10 mouse cellular contexts compared by ENCODE assay signal in the genomic region with DNA sequence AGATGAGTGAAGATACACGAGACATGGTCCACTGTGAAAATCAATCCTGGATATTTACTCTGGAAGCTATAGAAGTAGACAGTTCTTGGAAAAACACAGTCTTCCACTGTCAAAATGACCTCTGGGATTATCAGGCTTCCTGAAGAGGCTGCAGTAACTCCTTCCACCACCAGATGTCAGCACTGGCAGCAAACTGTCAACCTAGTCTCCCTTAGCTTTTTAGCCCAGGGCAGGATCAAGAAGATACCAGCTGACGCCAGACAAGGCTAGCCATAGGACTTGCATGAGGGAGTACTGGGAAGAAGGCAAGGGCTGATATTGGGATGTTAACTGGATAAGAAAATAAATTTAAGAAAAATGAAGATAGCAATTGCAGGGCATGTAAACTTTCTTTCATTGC. TPM values are rescaled to one million over a fixed set of nuclear protein-coding genes. Genes with fewer than 3 reads are reported as not detected.
DNase-seq lines count a peak whose midpoint lies in the region; ATAC-seq lines count a peak whose summit lies in the region.
"Had no signal": no experiment of that assay in that cellular context is flagged by ENCODE, and none has a peak within 500 bp of the region (broad histone marks: within the 10 kb centered on the region; RNA-seq: fewer than 3 reads in every experiment).

No protein-coding gene starts in this region.

- no peaks in the 10 kb centered on the region for H3K36me3 ChIP-seq in forebrain, embryonic 11.5 days (ENCODE audit: control insufficient read depth, insufficient read depth, low read length)
- no peaks in the 10 kb centered on the region for H3K36me3 ChIP-seq in intestine, embryonic 15.5 days
- no peaks in the 10 kb centered on the region for H3K36me3 ChIP-seq in liver, embryonic 13.5 days
- H3K36me3 ChIP-seq: embryonic facial prominence, embryonic 15.5 days; limb, embryonic 15.5 days had no signal

- H3K4me2 ChIP-seq in forebrain, embryonic 11.5 days (ENCODE audit: low read depth, low read length, severe bottlenecking) = no peak overlapping the region
- H3K4me2 ChIP-seq in intestine, embryonic 15.5 days (replicated peaks) = no peak overlapping the region
- H3K4me2 ChIP-seq in liver, embryonic 13.5 days = no peak overlapping the region
- H3K4me2 ChIP-seq: embryonic facial prominence, embryonic 15.5 days; limb, embryonic 15.5 days had no signal

- H3K27me3 ChIP-seq in forebrain, embryonic 11.5 days (ENCODE audit: control insufficient read depth, insufficient read depth, low read length) = no peaks in the 10 kb centered on the region
- H3K27me3 ChIP-seq in intestine, embryonic 15.5 days (replicated peaks) = no peaks in the 10 kb centered on the region
- H3K27me3 ChIP-seq in liver, embryonic 13.5 days = peaks cover 8% of the 10 kb centered on the region; the same call in 1 of the 2 replicates
- H3K27me3 ChIP-seq: embryonic facial prominence, embryonic 15.5 days; limb, embryonic 15.5 days had no signal

- no peak overlapping the region for H3K4me3 ChIP-seq in forebrain, embryonic 11.5 days (ENCODE audit: low read depth, low read length)
- no peak overlapping the region for H3K4me3 ChIP-seq in intestine, embryonic 15.5 days (replicated peaks)
- H3K4me3 ChIP-seq in liver, embryonic 13.5 days (replicated peaks) = no peak overlapping the region
- H3K4me3 ChIP-seq: embryonic facial prominence, embryonic 15.5 days; limb, embryonic 15.5 days had no signal

- peak; percentile 62; the same call in 1 of the 2 replicates for ATAC-seq in forebrain, embryonic 11.5 days (replicated peaks; ENCODE audit: low FRiP score)
- ATAC-seq in intestine, embryonic 15.5 days = peak; percentile 56; the same call in 1 of the 2 replicates
- ATAC-seq in liver, embryonic 13.5 days (ENCODE audit: low read depth) = peak; percentile 64

- no peaks in the 10 kb centered on the region for H3K9me3 ChIP-seq in forebrain, embryonic 11.5 days (ENCODE audit: control insufficient read depth, low read length)
- no peaks in the 10 kb centered on the region for H3K9me3 ChIP-seq in intestine, embryonic 15.5 days
- H3K9me3 ChIP-seq in liver, embryonic 13.5 days (replicated peaks) = no peaks in the 10 kb centered on the region
- H3K9me3 ChIP-seq: embryonic facial prominence, embryonic 15.5 days; limb, embryonic 15.5 days had no signal

- 18% methylated on average over 2 of the region's 2 CpGs for WGBS in forebrain, embryonic 11.5 days
- 4% methylated on average over 2 of the region's 2 CpGs for WGBS in intestine, embryonic 15.5 days
- WGBS in liver, embryonic 13.5 days (ENCODE audit: insufficient replicate concordance) = 4% methylated on average over 2 of the region's 2 CpGs

- no peak overlapping the region for H3K27ac ChIP-seq in forebrain, embryonic 11.5 days (ENCODE audit: low read depth, low read length)
- H3K27ac ChIP-seq in intestine, embryonic 15.5 days = no peak overlapping the region
- 0 out of 2 replicates have a peak overlapping the region, but pooled peaks have one; percentile 26 for H3K27ac ChIP-seq in liver, embryonic 13.5 days
- H3K27ac ChIP-seq: embryonic facial prominence, embryonic 15.5 days; limb, embryonic 15.5 days had no signal

- no peak overlapping the region for H3K9ac ChIP-seq in forebrain, embryonic 11.5 days (ENCODE audit: low read length)
- no peak overlapping the region for H3K9ac ChIP-seq in intestine, embryonic 15.5 days
- no peak overlapping the region for H3K9ac ChIP-seq in liver, embryonic 13.5 days
- H3K9ac ChIP-seq: embryonic facial prominence, embryonic 15.5 days; limb, embryonic 15.5 days had no signal

- peaks cover 5% of the 10 kb centered on the region; the same call in 1 of the 2 replicates for H3K4me1 ChIP-seq in forebrain, embryonic 11.5 days (replicated peaks; ENCODE audit: control insufficient read depth, insufficient read depth, low read length)
- H3K4me1 ChIP-seq in intestine, embryonic 15.5 days (replicated peaks) = no peaks in the 10 kb centered on the region
- H3K4me1 ChIP-seq in liver, embryonic 13.5 days (replicated peaks) = peaks cover 59% of the 10 kb centered on the region
- H3K4me1 ChIP-seq: embryonic facial prominence, embryonic 15.5 days; limb, embryonic 15.5 days had no signal

- DNase-seq in urinary bladder, postnatal 25 days (ENCODE audit: low spot score) = peak; percentile 49
- DNase-seq in urinary bladder, postnatal 4 days (ENCODE audit: low spot score in 2 of 2) = no peak
- DNase-seq in c-Kit-negative CD71-positive TER-119-positive erythroid progenitor cells, embryonic 14.5 days (ENCODE audit: low read depth, low spot score) = peak; percentile 80
- DNase-seq in forebrain, embryonic 11.5 days (ENCODE audit: low spot score) = peak; percentile 83
- DNase-seq in liver, embryonic 13.5 days = peak; percentile 48
- DNase-seq in naive thymus-derived CD4-positive, alpha-beta T cell, adult 2 months (ENCODE audit: low read depth) = peak; percentile 74
- peak; percentile 37 for DNase-seq in thymus, postnatal 0 days (ENCODE audit: low spot score)

RNA-seq across cellular contexts. Expression of a gene that starts 6.0 kb away (rescaled TPM):
- 3.8 and 4.5 TPM in 2 replicates for polyA plus RNA-seq in forebrain, embryonic 11.5 days (2014; fragmentation: Nextera tagmentation; extraction: Ambion mirVana)
- polyA plus RNA-seq in intestine, embryonic 15.5 days (2015; fragmentation: Nextera tagmentation; extraction: Ambion mirVana) = 2.1 and 2.6 TPM in 2 replicates
- 61.5 and 68.9 TPM in 2 replicates for polyA plus RNA-seq in liver, embryonic 13.5 days (2015; fragmentation: Nextera tagmentation; extraction: Ambion mirVana)
- polyA plus RNA-seq in thymus, postnatal 0 days (2015; fragmentation: Nextera tagmentation; extraction: Ambion mirVana) = 1.4 and 2.0 TPM in 2 replicates

RNA-seq across cellular contexts. Expression of a gene that starts 11.1 kb away (rescaled TPM):
- 4.3 and 5.8 TPM in 2 replicates for polyA plus RNA-seq in forebrain, embryonic 11.5 days (2014; fragmentation: Nextera tagmentation; extraction: Ambion mirVana)
- 3.7 and 4.4 TPM in 2 replicates for polyA plus RNA-seq in intestine, embryonic 15.5 days (2015; fragmentation: Nextera tagmentation; extraction: Ambion mirVana)
- 4.3 and 5.1 TPM in 2 replicates for polyA plus RNA-seq in liver, embryonic 13.5 days (2015; fragmentation: Nextera tagmentation; extraction: Ambion mirVana)
- polyA plus RNA-seq in thymus, postnatal 0 days (2015; fragmentation: Nextera tagmentation; extraction: Ambion mirVana) = 8.5 and 12.0 TPM in 2 replicates

RNA-seq across cellular contexts. Expression of a gene that starts 28.0 kb away (rescaled TPM):
- 15.6 and 16.0 TPM in 2 replicates for polyA plus RNA-seq in forebrain, embryonic 11.5 days (2014; fragmentation: Nextera tagmentation; extraction: Ambion mirVana)
- 2.2 and 2.4 TPM in 2 replicates for polyA plus RNA-seq in intestine, embryonic 15.5 days (2015; fragmentation: Nextera tagmentation; extraction: Ambion mirVana)
- polyA plus RNA-seq in liver, embryonic 13.5 days (2015; fragmentation: Nextera tagmentation; extraction: Ambion mirVana) = 1.1 and 1.5 TPM in 2 replicates
- polyA plus RNA-seq in thymus, postnatal 0 days (2015; fragmentation: Nextera tagmentation; extraction: Ambion mirVana) = 0.26 and 0.42 TPM in 2 replicates

Comparison
In these comparisons a context has a peak if more than half of its experiments do, and no peak if none do; other contexts are left out.
1. DNase-seq: peak in urinary bladder, postnatal 25 days (single experiment), c-Kit-negative CD71-positive TER-119-positive erythroid progenitor cells, embryonic 14.5 days (single experiment), forebrain, embryonic 11.5 days (single experiment), liver, embryonic 13.5 days (single experiment), naive thymus-derived CD4-positive, alpha-beta T cell, adult 2 months (single experiment) and thymus, postnatal 0 days (single experiment); none in urinary bladder, postnatal 4 days (0 of 2).
2. RNA of a gene that starts 6.0 kb away (polyA plus RNA-seq): 61.5 to 68.9 TPM in liver, embryonic 13.5 days; 3.8 to 4.5 TPM in forebrain, embryonic 11.5 days, 2.1 to 2.6 TPM in intestine, embryonic 15.5 days and 1.4 to 2.0 TPM in thymus, postnatal 0 days; every median in the first group is over 10 times any median in the second.
3. Peak in every context shown above with its lines, with median percentiles within 50 percentile points of each other: ATAC-seq.